Mouse (Mus musculus) right cerebral cortex, adult 2 months (tissue): ENCODE data around the gene Fcrls.

Experiments
- DNase-seq, 2 experiments: peaks; one replicate each; pipeline ENCODE4 v3.0.0; 2021 to 2022; ENCODE audit warnings: low spot score in 2 of 2

Fcrls gene

GRCm38 (mm10) chr3:87263436-87263835 is at the start of gene Fcrls:
Fcrls (minus strand) TSS chr3:87263738.
- DNase-seq: no peak

- no peak for DNase-seq
These were observed 46.4 kb upstream of the Fcrls start for GRCm38 (mm10) chr3:87309922-87310321.

GRCm38 (mm10) chr3:87299901-87300300 is 36.4 kb upstream of the Fcrls start:
- DNase-seq: no peak

DNA sequence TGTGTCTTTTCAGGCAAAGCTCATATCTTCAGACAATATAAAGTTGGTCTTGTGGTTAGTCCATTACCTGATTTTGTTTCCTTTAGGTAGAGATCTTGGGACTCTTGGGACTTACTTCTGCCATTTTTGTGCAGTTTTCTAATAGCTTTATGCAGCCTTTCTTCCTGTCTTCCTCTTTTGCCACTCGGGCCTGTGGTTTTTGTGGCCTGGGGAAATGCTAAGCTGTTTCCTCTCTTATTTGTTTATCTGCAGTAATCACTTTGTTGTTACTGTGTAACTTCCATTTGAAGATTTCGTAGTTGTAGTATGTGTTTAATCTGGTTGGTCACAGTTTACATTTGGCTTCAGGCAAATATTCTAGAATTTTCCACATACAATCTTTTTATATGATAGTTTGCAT is 10.8 kb upstream of the Fcrls start:
- no peak for DNase-seq

DNA sequence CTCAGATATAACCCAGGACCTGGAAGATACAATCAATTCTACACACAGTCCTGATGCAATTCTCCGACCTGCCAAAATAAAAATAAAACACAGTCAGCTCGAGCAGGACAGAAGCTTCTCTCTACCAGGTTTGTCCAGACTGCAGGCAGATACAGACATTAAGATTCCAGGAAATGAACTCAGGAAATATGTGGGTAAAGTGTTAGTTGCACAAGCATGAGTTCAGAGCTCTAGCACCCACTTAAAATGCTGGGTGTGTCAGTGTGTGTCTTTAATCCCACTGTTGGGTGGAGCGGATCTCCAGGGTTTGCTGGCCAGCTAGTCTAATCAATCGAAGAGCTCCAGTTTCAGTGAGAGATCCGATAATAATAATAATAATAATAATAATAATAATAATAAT is 3.0 kb upstream of the Fcrls start:
- no peak for DNase-seq

- DNase-seq: no peak
These were observed 8.3 kb downstream of the Fcrls start for GRCm38 (mm10) chr3:87255239-87255638.

GRCm38 (mm10) chr3:87249571-87249970 is 14.0 kb downstream of the Fcrls start:
- DNase-seq: peak; percentile 6 to 32

DNA sequence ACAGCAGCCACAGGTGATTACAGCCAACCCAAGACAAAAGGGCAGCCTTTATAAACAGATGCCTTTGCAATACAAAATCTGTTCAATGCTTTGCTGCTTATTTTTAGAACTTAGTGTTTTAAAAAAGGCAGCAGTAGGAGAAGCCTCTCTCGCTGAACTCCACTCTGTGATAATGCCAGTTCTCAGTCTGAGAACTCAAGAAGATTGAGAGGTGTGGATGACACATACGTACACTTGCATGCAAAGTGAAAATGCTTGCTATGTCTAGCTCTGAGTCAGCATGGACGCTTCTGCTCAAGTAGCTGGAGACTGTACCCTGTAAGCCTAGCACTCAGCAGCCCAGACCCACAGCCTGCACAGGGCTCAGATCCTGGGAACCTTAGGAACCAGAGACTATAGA is 16.2 kb downstream of the Fcrls start:
- DNase-seq: peak; percentile 23 to 25

- DNase-seq: peak; percentile 58 to 63
These were observed 19.9 kb downstream of the Fcrls start for GRCm38 (mm10) chr3:87243654-87244053.

DNA sequence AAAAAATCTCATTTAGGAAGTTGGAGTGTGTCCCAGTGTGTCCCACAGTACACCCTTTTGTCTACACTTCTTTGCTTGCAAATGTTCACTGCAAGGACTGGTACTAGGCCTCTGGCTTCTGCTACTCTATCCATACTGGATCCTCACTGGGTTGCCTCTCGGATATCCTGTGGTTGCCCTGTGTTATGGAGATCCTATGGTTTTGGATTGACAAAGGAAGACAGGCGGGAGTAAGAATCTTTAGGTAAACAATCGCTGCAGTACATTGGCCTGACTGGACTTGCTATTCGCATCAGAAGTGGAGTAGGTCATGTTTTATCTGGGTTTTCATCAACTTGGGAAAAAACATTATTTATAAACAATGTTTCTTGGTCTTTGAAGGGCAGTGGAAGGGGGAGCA is 22.6 kb downstream of the Fcrls start:
- no peak for DNase-seq

GRCm38 (mm10) chr3:87223636-87224035 is 39.9 kb downstream of the Fcrls start:
- DNase-seq: no peak

- no peak for DNase-seq
These were observed 41.2 kb downstream of the Fcrls start for GRCm38 (mm10) chr3:87222346-87222745.

GRCm38 (mm10) chr3:87215176-87215575 is 48.4 kb downstream of the Fcrls start:
- no peak for DNase-seq

GRCm38 (mm10) chr3:87214221-87214864 is 49.2 kb downstream of the Fcrls start:
- peak; percentile 25 to 36 for DNase-seq

GRCm38 (mm10) chr3:87206336-87207075 is 57.0 kb downstream of the Fcrls start:
- DNase-seq: no peak
